Mouse (Mus musculus): Measurements from ENCODE around the gene Hand1. TPM values are rescaled to one million over a fixed set of nuclear protein-coding genes. Genes with fewer than 3 reads are reported as not detected.
A peak's percentile ranks its signal among the peaks of the same experiment; 100 is the strongest.

The Hand1 gene
- polyA plus RNA-seq, 1 experiment from 2014 or later, result 0.46 TPM

DNA sequence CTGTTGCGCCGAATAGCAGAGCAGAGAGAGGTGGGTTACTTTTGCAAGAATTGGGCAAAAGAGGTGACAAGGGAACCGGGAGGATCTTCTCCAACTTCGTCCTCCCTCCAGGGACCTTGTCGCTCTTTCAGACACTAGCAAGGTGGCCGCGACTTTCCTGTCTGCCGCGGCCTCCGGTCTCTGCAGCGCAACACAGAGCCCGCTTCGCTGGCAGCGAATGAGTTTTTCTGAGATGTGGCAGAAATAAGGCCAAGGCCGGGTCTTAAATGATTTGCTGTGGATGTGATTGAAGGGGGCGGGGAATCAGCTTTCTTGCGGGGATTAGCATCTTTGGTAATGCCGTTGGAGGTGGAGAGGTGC lies 30.1 kb downstream of the Hand1 start:
- peak; percentile 35 for DNase-seq (ENCODE audit: low spot score)

GRCm38 (mm10) chr11:57801766-57802510 lies 30.7 kb downstream of the Hand1 start:
- DNase-seq (ENCODE audit: low spot score), result peak; percentile 38

- peak; percentile 97 for DNase-seq (ENCODE audit: low spot score)
These were observed 31.4 kb downstream of the Hand1 start, which contains the start of gene Sap30l for GRCm38 (mm10) chr11:57800971-57801765. Gene Sap30l, plus strand, starts transcription at chr11:57801637.

GRCm38 (mm10) chr11:57800266-57800951 lies 32.2 kb downstream of the Hand1 start:
- DNase-seq (ENCODE audit: low spot score), result no peak

DNA sequence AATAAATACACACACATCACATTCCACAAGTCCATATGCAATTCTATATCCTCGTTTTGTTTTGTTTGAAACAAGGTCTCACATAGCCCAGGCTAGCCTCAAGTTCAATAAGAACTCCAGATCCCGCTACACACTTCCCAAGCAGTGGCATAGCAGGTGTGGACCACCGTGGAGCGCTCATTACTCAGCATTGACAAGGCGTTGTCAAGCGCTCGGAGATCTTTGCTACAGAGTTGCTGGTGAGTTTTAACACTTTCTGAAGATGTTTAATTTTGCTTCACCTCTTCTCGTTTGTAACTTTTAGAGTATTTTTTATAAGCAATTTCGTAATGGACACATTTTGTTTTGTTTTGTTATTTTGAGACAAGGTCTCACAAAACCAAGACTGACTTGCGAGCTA lies 33.2 kb downstream of the Hand1 start:
- DNase-seq (ENCODE audit: low spot score), result no peak

DNA sequence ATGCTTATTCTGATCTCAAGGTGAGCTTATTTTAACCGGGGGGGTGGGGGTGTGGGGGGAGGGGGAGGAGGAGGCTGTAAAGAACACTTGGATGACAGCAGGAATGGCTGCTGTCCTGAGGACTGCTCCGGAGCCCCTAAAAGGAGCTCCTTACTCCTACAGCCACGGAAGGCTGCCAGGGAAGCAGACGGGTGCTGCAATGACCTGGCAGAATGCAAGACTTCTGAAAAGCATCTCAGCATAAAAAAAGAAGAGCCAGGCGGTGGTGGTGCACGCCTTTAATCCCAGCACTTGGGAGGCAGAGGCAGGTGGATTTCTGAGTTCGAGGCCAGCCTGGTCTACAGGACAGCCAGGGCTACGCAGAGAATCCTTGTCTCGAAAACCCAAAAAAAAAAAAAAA lies 34.8 kb downstream of the Hand1 start:
- no peak for DNase-seq (ENCODE audit: low spot score)

DNA sequence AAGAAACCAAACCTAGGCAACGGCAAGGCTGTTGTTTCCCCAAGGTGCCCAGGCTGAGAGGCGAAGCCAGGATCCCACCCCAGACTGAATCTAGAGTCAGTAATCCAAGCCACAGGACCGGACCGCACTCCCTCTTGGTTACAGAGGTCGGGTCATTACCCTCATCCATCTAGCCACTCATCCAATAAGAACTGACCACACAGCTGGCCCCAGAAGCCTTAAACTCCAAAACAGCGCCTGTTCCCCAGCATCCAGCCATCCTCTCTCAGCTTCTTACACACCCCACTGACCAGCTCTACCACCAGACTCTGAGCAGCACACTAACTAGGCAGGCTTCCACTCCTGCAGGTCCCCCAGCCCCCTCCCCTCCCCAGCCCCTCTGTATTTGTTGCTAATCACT lies 37.5 kb downstream of the Hand1 start:
- no peak for DNase-seq (ENCODE audit: low spot score)

DNA sequence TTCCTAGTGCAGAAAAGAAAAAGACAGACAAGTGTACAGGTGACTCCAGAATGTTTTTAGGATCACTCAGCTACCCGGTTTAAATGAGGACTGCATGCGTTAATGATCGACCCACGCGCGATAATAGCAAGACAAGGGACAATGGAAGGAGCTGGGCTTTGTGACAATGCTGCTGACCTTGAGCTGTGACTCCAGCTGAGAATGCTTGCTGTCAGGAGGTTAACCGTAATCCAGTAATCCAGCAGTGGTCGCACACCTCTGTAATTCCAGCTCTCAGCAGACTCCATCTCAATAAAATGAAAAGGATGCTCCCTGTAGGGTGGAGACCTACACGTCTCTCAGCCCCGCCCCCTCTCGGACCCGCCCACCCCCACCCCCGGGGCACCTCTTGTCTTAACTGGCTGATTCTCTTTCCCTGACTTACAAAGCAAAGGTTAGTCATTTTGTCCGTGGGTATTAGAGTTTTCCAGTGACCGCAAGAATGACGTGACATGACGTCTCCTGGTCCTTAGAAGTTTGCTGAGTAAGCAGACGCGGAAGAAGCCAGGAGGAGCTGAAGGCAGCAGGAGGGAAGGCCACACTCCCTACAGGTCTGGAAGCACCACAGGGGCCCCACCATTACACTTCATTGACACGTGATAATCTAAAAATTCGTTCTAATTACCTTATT lies 41.6 kb downstream of the Hand1 start:
- no peak for DNase-seq (ENCODE audit: low spot score)

DNA sequence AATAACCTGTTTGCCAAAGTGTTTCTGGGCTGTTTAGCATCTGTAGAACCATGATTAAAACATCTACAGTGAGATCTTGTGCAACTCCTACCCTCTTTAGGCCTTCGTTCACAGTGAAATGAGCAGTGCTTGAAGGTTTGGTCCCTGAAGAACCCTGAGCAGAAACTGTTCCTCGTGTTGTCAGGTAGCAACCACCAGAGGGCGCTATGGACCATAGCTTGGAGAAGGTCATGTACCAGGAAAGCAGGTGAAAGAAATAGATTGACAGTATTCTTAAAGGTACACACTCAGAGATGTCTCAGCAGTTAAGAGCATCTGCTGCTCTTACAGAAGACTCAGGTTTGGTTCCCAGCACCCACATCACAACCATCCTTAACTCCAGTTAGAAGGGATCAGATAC lies 44.7 kb downstream of the Hand1 start:
- peak; percentile 76 for DNase-seq (ENCODE audit: low spot score)

- DNase-seq (ENCODE audit: low spot score), result no peak
These were observed 45.8 kb downstream of the Hand1 start for GRCm38 (mm10) chr11:57786616-57787418.

DNA sequence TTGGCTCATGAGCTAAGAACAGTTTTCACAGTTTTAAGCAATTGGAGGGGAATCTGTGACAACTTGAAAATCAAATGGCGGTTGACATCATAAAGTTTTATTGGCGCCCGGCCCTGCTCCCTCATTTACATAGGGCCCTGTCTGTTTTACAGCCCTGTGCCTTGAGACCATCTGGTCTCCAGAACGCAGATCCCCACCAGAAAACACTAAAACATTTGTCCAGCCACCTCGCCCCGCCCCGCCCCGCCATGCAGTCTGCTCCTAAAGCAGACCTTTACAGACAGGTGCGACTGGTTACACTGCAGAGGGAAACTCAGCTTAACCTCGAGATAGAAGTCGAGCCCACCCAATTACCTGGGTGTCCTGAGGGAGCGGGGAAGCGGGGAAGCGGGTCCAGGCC lies 52.8 kb downstream of the Hand1 start:
- DNase-seq (ENCODE audit: low spot score), result no peak

Other genes starting within 250 kb of the Hand1 start
- 22.9 and 25.1 TPM in 2 replicates for gene Galnt10, start 187.4 kb downstream of the Hand1 start, polyA plus RNA-seq (2015; fragmentation: Nextera tagmentation; extraction: Ambion mirVana)
- 15.6 and 21.3 TPM in 2 replicates for gene Sap30l, start 31.2 kb downstream of the Hand1 start, polyA plus RNA-seq (2015; fragmentation: Nextera tagmentation; extraction: Ambion mirVana)
- gene Larp1, start 176.2 kb upstream of the Hand1 start, polyA plus RNA-seq (2015; fragmentation: Nextera tagmentation; extraction: Ambion mirVana), result 17.1 and 22.8 TPM in 2 replicates

Measured in thymus, postnatal 0 days (tissue).